Mouse (Mus musculus) liver, embryonic 16.5 days (tissue): ENCODE measurements around the gene Scp2. TPM values are rescaled to one million over a fixed set of nuclear protein-coding genes. Genes with fewer than 3 reads are reported as not detected.
"Not testable (repeated sequence)": the region's sequence is repeated elsewhere in the genome, so short reads cannot be mapped to it uniquely, and the experiment has no call there.

Experiments used
- ATAC-seq: fragments of 200-750 bp; cut with Nextera tagmentation; 2 replicates; pipeline ENCODE4 v1.8.0; 2017; ENCODE audit warnings: low read depth, mild to moderate bottlenecking, moderate number of reproducible peaks, moderate library complexity
- H3K27ac ChIP-seq: fragments of 300-500 bp; sonication (generic); 2 replicates; pipeline ENCODE4 v1.5.1; 2014; ENCODE audit warnings: mild to moderate bottlenecking, low read length
- H3K27me3 ChIP-seq: fragments of 300-500 bp; sonication (generic); 2 replicates; pipeline ENCODE4 v1.6.1; 2014; ENCODE audit warnings: low read depth, low read length, mixed read lengths; ENCODE audit not compliant: control insufficient read depth, insufficient read depth
- H3K36me3 ChIP-seq: fragments of 300-500 bp; sonication (generic); 2 replicates; pipeline ENCODE4 v1.6.1; 2014; ENCODE audit warnings: mild to moderate bottlenecking; ENCODE audit not compliant: control insufficient read depth, insufficient read depth
- H3K4me1 ChIP-seq: fragments of 300-500 bp; sonication (generic); 2 replicates; pipeline ENCODE4 v1.6.1; 2014; ENCODE audit warnings: low read depth, low read length, mixed read lengths; ENCODE audit not compliant: control insufficient read depth
- H3K4me2 ChIP-seq: fragments of 300-500 bp; sonication (generic); 2 replicates; pipeline ENCODE4 v1.6.1; 2014; ENCODE audit warnings: low read depth, low read length, mixed read lengths
- H3K4me3 ChIP-seq: fragments of 300-500 bp; sonication (generic); 2 replicates; pipeline ENCODE4 v1.5.1; 2014; ENCODE audit warnings: low read depth, mild to moderate bottlenecking, low read length
- H3K9ac ChIP-seq: fragments of 300-500 bp; sonication (generic); 2 replicates; pipeline ENCODE4 v1.6.1; 2014; ENCODE audit warnings: low read depth, low read length
- H3K9me3 ChIP-seq: fragments of 300-500 bp; sonication (generic); replicated peaks from 2 replicates; pipeline ENCODE4 v1.6.1; 2016; ENCODE audit warnings: low read length; ENCODE audit not compliant: control insufficient read depth
- WGBS: fragments of 180-500 bp; shearing (Covaris S2); extraction: QIAGEN DNeasy Blood & Tissue Kit; methylation state at CpG from one replicate; pipeline ENCODE4 v1.1.7; 2014; ENCODE audit not compliant: insufficient replicate concordance; 5-methylcytosine and 5-hydroxymethylcytosine counted together
- polyA plus RNA-seq: library from polyadenylated mRNA; unstranded; fragments of >200 nt; fragmentation: Nextera tagmentation; extraction: Ambion mirVana; gene quantifications from 2 replicates; pipeline ENCODE4 v1.2.1, GENCODE M21; 2015

Scp2 gene
- polyA plus RNA-seq, 1 experiment from 2014 or later, result 427 TPM

- not testable (repeated sequence) for H3K9ac ChIP-seq, H3K4me3 ChIP-seq, H3K4me1 ChIP-seq, H3K36me3 ChIP-seq, ATAC-seq, H3K4me2 ChIP-seq, H3K27me3 ChIP-seq, H3K9me3 ChIP-seq, H3K27ac ChIP-seq
- WGBS, result 37% methylated on average over 3 of the region's 3 CpGs
Measured at GRCm38 (mm10) chr4:108145554-108145953, 756 bp upstream of the Scp2 start.

- ATAC-seq, result no peak
- H3K4me1 ChIP-seq, result no peaks in the 10 kb centered on the region
Measured at GRCm38 (mm10) chr4:108143778-108144177, 1.0 kb downstream of the Scp2 start.

DNA sequence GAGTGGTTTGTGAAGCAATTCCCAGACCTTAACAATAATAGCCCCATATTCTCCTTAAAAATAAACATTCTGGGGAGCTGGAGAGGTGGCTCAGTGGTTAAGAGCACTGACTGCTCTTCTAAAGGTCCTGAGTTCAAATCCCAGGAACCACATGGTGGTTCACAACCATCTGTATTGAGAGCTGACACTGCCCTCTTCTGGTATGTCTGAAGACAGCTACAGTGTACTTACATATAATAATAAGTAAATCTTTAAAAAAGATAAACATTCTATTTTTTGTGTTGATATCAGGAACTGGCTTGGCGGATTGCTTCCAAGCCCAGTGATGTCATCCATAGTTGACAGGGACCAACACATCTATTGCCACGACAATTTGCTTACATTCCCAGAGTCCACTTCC, 1.6 kb downstream of the Scp2 start:
- H3K36me3 ChIP-seq, ATAC-seq, H3K27ac ChIP-seq, H3K4me1 ChIP-seq, H3K4me3 ChIP-seq, H3K9me3 ChIP-seq, H3K9ac ChIP-seq, H3K27me3 ChIP-seq, H3K4me2 ChIP-seq: not testable (repeated sequence)
- 64% methylated on average over 2 of the region's 2 CpGs for WGBS

More at GRCm38 (mm10) chr4:108143778-108144177, 1.0 kb downstream of the Scp2 start:
- Histone ChIP-seq H3K4me2 (no peak overlapping the region), H3K9ac (no peak overlapping the region), H3K27ac (no peak overlapping the region), H3K4me3 (no peak overlapping the region), H3K9me3 (no peaks in the 10 kb centered on the region), H3K27me3 (no peaks in the 10 kb centered on the region), H3K36me3 (no peaks in the 10 kb centered on the region)

DNA sequence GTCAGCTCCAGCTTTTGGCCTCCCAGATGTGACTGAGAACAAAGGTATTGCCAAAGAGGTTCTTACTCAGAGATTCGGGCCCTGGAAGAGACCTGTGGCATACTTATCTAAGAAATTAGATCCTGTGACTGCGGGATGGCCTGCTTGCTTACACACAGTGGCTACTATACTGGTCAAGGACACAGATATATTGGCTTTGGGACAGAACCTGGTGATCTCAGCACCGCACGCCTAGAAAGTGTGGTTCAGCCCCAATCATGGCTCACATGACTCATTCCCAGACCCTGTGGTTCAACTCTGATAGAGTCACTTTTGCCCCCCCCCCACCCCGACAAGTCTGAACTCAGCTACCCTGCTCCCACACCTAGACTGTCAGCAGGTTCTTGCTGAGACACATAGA, 7.9 kb downstream of the Scp2 start:
- H3K27me3 ChIP-seq, result no peaks in the 10 kb centered on the region
- no peak overlapping the region for H3K9ac ChIP-seq
- H3K4me3 ChIP-seq, result no peak overlapping the region
- H3K4me1 ChIP-seq, result no peaks in the 10 kb centered on the region
- 74% methylated on average over 5 of the region's 5 CpGs for WGBS
- ATAC-seq, result no peak
- H3K9me3 ChIP-seq, result no peaks in the 10 kb centered on the region
- no peak overlapping the region for H3K4me2 ChIP-seq
- no peak overlapping the region for H3K27ac ChIP-seq
- H3K36me3 ChIP-seq, result no peaks in the 10 kb centered on the region

GRCm38 (mm10) chr4:108130452-108130851, 14.3 kb downstream of the Scp2 start:
- Histone ChIP-seq H3K27ac (no peak overlapping the region), H3K4me3 (no peak overlapping the region), H3K4me1 (no peaks in the 10 kb centered on the region), H3K36me3 (no peaks in the 10 kb centered on the region), H3K9me3 (no peaks in the 10 kb centered on the region), H3K4me2 (no peak overlapping the region), H3K27me3 (no peaks in the 10 kb centered on the region), H3K9ac (no peak overlapping the region)
- ATAC-seq, result no peak
- 60% methylated on average over 3 of the region's 3 CpGs for WGBS

GRCm38 (mm10) chr4:108128339-108128738, 16.5 kb downstream of the Scp2 start:
- H3K4me1 ChIP-seq, result no peaks in the 10 kb centered on the region
- H3K27me3 ChIP-seq, result no peaks in the 10 kb centered on the region
- H3K4me3 ChIP-seq, result no peak overlapping the region
- no peak overlapping the region for H3K27ac ChIP-seq
- 62% methylated on average over 2 of the region's 2 CpGs for WGBS
- no peak overlapping the region for H3K9ac ChIP-seq
- ATAC-seq, result no peak
- H3K4me2 ChIP-seq, result no peak overlapping the region
- no peaks in the 10 kb centered on the region for H3K9me3 ChIP-seq
- no peaks in the 10 kb centered on the region for H3K36me3 ChIP-seq

- 67% methylated on average over 5 of the region's 5 CpGs for WGBS
- no peaks in the 10 kb centered on the region for H3K27me3 ChIP-seq
- no peaks in the 10 kb centered on the region for H3K9me3 ChIP-seq
- H3K4me3 ChIP-seq, result no peak overlapping the region
- H3K4me2 ChIP-seq, result no peak overlapping the region
- ATAC-seq, result no peak
- H3K9ac ChIP-seq, result no peak overlapping the region
- H3K36me3 ChIP-seq, result no peaks in the 10 kb centered on the region
- no peak overlapping the region for H3K27ac ChIP-seq
- no peaks in the 10 kb centered on the region for H3K4me1 ChIP-seq
Measured at GRCm38 (mm10) chr4:108127516-108127915, 17.3 kb downstream of the Scp2 start.

DNA sequence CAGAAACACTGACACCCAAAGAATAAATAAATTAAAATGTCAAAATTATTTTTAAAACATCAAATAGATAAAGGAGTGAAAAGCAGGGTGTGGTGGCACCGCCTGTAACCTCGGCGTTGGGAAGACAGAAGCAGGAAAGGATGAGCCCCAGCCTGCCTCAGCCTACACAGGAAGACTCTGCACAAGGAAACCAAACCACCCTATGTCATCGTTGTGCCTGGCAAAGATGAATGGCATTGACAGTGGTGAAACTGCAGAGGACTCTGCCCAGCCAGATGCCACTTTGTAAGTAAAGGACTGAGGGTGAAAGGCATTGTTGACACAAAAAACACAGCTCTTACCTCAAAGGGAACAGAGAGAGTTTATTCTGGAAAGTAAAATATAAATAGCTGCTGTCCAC, 18.5 kb downstream of the Scp2 start:
- 56% methylated on average over 4 of the region's 4 CpGs for WGBS
- Histone ChIP-seq H3K36me3 (no peaks in the 10 kb centered on the region), H3K9ac (no peak overlapping the region), H3K4me3 (no peak overlapping the region), H3K9me3 (no peaks in the 10 kb centered on the region), H3K4me1 (no peaks in the 10 kb centered on the region), H3K27ac (no peak overlapping the region), H3K4me2 (no peak overlapping the region), H3K27me3 (no peaks in the 10 kb centered on the region)
- no peak for ATAC-seq

DNA sequence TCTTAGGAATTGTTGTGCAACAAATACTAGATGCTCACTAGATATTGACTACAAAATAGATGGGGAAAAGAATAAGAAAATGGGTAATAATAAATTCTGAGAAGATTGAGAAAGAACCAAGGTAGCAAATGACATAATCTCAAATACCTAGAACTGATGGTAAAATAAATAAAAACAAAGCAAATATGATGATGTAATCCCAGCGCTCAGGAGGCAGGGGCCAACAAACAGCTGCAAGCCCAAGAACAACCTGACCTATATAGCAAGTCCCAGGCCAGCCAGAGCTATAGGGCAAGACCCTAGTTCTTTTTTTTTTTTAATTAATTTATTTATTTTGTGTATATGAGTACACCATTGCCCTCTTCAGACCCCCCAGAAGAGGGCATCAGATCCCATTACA, 20.7 kb downstream of the Scp2 start:
- no peak for ATAC-seq
- H3K4me3 ChIP-seq, result no peak overlapping the region
- H3K9ac ChIP-seq, result no peak overlapping the region
- 68% methylated on average over 1 of the region's 1 CpGs for WGBS
- H3K4me2 ChIP-seq, result no peak overlapping the region
- no peaks in the 10 kb centered on the region for H3K36me3 ChIP-seq
- no peak overlapping the region for H3K27ac ChIP-seq
- no peaks in the 10 kb centered on the region for H3K9me3 ChIP-seq
- H3K27me3 ChIP-seq, result no peaks in the 10 kb centered on the region
- H3K4me1 ChIP-seq, result no peaks in the 10 kb centered on the region
